Mouse (Mus musculus): ENCODE results near the gene Cad.
"Not testable (repeated sequence)": the region's sequence is repeated elsewhere in the genome, so short reads cannot be mapped to it uniquely, and the experiment has no call there.

Cad gene

DNA sequence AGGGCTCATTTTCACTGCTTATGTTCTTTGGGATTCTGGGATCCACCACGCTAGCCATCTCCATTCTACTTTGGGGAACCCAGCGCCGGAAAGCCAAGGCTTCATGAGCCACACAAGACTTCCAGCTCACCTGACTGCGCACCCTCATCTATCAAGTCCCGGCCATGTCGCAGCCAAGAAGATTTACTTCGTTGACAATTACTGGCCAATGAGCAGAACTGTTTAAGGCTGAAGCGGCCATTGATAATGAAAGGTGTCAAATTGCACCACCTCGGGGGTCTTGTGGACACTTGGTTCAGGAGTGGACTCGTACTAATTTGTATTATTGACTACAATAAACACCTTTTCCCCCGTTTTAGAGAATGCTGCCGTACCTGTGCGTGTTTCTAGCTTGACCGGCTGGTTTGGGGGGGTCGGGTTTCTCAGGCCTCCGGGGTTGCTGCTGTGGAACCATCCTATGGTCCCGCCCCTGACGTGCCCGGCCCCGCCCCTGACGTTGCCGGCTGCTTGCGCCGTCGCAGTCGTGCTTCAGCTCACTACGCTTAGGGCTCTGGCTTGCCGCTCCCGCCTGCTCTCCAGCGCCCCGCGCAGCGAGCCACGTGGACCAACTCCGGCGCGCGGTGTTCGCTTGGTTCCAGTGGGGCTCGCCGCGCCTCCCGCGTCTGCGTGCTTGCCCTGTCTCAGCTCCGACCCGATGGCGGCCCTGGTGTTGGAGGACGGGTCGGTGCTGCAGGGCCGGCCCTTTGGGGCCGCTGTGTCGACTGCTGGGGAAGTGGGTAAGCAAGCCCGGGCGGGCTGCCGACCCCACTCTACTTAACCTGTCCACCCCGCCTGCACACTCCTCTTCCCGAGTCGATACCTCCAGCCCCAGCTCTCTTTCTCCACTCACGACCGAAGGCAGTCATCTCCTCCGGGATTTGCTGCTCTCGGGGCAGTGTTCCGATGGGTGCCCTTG, at the start of gene Cad:
Cad (plus strand) TSS at position 520 of the 955 bp plus-strand sequence.
- in situ Hi-C loops (cut with MboI, MseI): no loop called here

- in situ Hi-C loops (cut with MboI, MseI): no loop called here
These were observed 41.8 kb upstream of the Cad start for GRCm38 (mm10) chr5:31012737-31013136.

- in situ Hi-C loops (cut with MboI, MseI): no loop called here
These were observed 38.7 kb upstream of the Cad start for GRCm38 (mm10) chr5:31015913-31016312.

DNA sequence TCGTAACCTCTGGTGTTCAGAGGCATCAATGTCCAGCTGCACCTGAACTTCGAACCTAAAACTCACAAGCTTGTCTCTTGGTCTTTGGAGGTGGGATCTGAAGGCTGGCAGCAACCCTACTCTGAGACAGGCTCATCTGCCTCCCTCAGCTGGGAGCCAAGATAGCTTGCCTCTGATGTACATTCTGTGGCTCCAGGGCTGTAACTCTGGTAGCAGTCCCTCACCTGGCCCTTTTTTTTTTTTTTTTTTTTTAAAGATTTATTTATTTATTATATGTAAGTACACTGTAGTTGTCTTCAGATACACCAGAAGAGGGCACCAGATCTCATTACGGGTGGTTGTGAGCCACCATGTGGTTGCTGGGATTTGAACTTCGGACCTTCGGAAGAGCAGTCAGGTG, 32.8 kb upstream of the Cad start:
- in situ Hi-C loops (cut with MboI, MseI): not testable (repeated sequence)

- in situ Hi-C loops (cut with MboI, MseI): no loop called here
These were observed 31.9 kb upstream of the Cad start for GRCm38 (mm10) chr5:31022690-31023089.

DNA sequence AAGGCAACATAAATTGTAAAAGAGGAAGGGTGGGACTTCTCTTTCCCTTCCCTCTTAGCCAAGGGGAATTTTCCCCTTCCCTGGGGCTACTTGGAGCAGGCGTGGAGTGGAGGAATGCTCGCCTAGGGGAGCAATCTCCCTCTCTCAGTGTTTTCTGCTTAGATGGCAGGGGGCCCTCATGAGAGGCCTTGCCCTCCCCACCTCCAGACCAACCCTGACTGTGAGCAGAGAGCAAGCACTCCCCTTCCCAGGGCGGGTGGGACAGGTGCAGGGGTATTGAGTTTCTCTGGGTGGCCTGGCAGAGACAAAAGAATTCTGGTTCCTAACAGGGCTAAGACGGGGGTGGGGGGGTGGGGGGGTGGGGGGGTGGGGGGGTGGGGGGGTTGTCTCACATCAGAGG, 31.3 kb upstream of the Cad start:
- in situ Hi-C loops (cut with MboI, MseI): no loop called here

DNA sequence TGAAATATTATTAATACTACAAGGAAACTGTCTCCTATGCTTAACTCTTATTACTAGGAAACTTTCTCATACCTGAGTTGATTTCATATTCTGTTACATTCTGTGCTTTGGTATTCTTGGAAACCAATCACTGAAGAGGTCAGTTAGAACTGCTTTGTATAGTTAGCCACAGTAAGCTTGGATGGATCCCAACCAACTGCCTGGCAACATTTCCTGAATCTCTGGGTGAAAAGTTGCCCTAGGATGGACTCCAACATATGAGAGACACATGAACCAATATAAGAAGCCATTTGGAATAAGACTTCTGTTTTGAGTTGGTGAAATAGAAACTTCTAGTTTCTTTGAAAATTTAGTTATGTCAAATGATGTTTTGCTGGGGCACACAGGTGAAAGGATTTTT, 29.9 kb upstream of the Cad start:
- in situ Hi-C loops (cut with MboI, MseI): no loop called here

DNA sequence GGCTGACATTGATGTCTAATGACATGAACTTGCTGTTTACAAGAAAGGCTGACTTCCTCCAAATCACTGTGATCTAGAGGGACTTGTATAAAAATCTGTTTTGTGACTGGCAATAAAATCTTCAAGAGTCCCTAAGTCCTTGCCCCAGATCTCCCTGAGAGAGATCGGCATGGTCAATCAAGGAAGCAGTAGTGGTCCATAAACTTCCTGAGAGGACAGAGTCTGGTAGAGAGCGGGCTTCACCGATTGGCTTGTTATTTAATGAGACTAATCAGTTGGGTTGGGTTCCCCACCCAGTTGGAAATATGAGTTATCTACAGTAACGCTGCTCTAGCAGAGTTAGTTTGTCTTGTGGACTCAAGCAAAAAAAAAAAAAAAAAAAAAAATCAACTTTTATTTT, 23.7 kb upstream of the Cad start:
- in situ Hi-C loops (cut with MboI, MseI): no loop called here

GRCm38 (mm10) chr5:31031508-31031907, 23.1 kb upstream of the Cad start:
- in situ Hi-C loops (cut with MboI, MseI): no loop called here

DNA sequence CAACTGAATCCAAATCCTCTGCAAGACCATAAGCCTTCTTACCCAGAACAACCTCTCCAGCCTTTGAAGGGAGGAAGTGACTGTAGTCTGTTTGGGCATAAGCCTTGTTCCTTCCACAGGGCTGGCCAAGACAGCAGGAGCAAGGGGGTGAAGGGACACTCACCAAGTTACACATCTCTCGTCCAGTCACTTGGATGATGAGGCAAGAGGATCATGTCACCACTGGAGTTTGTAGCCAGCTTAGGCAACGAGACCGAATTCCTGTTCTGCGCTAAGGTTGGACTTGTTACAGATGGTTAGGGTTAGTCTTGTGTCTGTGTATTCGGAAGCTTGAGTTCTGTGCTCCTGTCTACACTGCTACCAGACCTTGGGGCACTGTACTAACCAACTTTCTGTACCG, 19.9 kb upstream of the Cad start:
- in situ Hi-C loops (cut with MboI, MseI): no loop called here

- in situ Hi-C loops (cut with MboI, MseI): not testable (repeated sequence)
These were observed 18.0 kb upstream of the Cad start for GRCm38 (mm10) chr5:31036556-31036955.

- in situ Hi-C loops (cut with MboI, MseI): no loop called here
These were observed 16.3 kb upstream of the Cad start for GRCm38 (mm10) chr5:31038171-31038845.

GRCm38 (mm10) chr5:31046416-31046815, 8.2 kb upstream of the Cad start:
- in situ Hi-C loops (cut with MboI, MseI): no loop called here

DNA sequence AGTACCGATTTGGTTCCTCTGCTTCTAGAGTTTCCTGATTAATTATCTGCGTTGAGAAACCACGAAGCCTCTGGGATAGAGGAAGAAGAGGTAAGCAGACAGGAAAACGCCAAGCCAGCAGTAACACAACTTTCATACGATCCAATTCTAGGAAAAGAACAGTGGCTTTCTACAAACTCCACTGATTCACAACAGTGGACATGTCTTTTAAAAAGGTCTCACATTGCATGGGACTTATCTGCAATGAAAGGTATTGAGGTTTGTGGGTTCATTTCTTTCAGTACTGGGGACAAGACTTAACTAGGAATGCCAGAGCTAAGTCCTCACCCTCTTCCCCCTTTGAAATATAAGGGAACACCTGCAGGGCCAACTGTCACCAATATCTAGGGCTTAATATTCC, 7.5 kb upstream of the Cad start:
- in situ Hi-C loops (cut with MboI, MseI): no loop called here

GRCm38 (mm10) chr5:31047848-31048762, 6.5 kb upstream of the Cad start, which contains the start of gene Atraid:
TSS of gene Atraid (plus strand) at chr5:31048312.
- in situ Hi-C loops (cut with MboI, MseI): no loop called here

DNA sequence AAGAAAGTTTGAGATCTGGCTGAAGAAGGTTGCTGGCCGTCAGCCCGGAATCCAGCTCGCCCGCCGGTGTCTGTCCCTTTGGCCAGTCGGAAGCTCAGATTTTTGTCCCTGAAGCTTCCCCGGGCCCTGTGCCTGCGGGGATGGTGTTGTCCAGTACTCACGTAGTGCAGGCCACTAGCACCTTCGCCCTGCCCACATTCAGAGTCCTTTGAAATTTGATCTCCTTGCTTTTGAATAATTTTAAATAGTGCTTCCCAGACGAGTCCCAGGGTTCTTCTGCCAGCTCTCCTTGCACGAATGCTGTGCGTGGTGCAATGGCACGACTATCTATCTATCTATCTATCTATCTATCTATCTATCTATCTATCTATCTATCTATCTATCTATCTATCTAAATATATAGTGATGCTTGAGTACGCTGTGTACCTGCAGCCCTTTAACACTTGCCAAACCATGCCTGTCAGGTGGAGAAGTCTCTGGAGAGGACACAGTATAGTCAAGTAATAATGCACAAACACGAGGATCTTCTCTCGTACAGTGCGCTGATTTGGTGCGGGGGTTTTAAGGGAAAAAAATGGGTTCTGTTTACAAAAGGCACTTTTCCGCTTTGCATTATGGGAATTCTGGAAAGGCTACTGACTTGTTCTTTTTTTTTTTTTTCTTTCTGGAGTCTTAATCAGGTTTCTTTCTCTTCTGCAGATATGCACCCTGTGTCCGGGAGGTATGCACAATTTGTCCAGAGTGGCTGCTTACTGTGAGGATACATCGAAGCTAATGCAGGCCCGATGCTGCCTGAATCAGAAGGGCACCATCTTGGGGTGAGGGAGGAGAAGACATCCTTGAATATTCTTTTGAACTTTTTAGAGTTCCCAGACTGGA, 5.6 kb upstream of the Cad start, which contains the start of gene Slc5a6:
Slc5a6 (minus strand) TSS at position 162 of the 879 bp plus-strand sequence.
- in situ Hi-C loops (cut with MboI, MseI): no loop called here

DNA sequence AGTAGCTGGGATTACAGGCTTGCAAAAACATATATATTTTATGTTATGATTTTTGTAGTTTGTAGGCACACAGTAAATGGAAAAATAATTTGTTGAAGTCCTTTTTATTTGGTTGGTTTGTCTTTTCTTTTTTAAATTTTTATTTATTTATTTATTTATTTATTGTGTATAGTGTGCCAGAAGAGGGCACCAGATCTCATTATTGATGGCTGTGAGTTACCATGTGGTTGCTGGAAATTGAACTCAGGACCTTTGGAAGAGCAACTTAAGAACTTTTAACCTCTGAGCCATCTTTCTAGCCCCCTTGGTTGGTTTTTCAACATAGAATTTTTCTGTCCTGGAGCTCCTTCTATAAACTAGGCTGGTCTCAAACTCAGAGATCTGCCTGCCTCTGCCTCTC, 4.2 kb upstream of the Cad start:
- in situ Hi-C loops (cut with MboI, MseI): no loop called here

GRCm38 (mm10) chr5:31053728-31054127, 852 bp upstream of the Cad start:
- in situ Hi-C loops (cut with MboI, MseI): not testable (repeated sequence)

GRCm38 (mm10) chr5:31055216-31056140, 898 bp downstream of the Cad start:
- in situ Hi-C loops (cut with MboI, MseI): no loop called here

DNA sequence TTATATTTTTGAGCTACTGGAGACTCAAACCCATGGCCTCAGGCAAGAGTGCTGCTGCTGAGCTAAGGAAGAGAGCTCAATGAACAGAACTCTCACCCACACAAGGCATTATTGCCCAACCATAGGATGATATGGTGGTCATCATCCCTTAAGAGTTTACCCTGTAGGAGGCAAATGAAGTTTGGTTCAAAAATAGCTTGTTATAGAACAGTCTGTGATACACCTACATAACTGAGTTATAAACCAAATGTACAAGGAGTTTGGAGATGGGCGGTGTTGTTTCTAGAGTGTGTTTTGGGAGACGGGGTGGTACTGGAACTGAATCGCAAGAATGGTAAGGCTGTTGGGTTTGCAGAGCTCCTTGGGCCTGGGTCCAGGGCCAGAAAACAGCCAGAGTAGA, 15.2 kb downstream of the Cad start:
- in situ Hi-C loops (cut with MboI, MseI): no loop called here

All from T-helper 1 cell (primary cell).